Mouse (Mus musculus) lung, postnatal 36 days (tissue): Measurements from ENCODE around the gene Cdk4.
A peak's percentile ranks its signal among the peaks of the same experiment; 100 is the strongest.
"Not testable (repeated sequence)": the region's sequence is repeated elsewhere in the genome, so short reads cannot be mapped to it uniquely, and the experiment has no call there.

ENCODE experiments used
- DNase-seq: peaks from one replicate; pipeline ENCODE4 v3.0.0; 2022; ENCODE audit warnings: mixed read lengths

Cdk4 gene

GRCm38 (mm10) chr10:127058708-127059107 is 4.6 kb upstream of the Cdk4 start:
- DNase-seq, result no peak

- DNase-seq, result no peak
Observed at GRCm38 (mm10) chr10:127059174-127059967, 4.0 kb upstream of the Cdk4 start.

DNA sequence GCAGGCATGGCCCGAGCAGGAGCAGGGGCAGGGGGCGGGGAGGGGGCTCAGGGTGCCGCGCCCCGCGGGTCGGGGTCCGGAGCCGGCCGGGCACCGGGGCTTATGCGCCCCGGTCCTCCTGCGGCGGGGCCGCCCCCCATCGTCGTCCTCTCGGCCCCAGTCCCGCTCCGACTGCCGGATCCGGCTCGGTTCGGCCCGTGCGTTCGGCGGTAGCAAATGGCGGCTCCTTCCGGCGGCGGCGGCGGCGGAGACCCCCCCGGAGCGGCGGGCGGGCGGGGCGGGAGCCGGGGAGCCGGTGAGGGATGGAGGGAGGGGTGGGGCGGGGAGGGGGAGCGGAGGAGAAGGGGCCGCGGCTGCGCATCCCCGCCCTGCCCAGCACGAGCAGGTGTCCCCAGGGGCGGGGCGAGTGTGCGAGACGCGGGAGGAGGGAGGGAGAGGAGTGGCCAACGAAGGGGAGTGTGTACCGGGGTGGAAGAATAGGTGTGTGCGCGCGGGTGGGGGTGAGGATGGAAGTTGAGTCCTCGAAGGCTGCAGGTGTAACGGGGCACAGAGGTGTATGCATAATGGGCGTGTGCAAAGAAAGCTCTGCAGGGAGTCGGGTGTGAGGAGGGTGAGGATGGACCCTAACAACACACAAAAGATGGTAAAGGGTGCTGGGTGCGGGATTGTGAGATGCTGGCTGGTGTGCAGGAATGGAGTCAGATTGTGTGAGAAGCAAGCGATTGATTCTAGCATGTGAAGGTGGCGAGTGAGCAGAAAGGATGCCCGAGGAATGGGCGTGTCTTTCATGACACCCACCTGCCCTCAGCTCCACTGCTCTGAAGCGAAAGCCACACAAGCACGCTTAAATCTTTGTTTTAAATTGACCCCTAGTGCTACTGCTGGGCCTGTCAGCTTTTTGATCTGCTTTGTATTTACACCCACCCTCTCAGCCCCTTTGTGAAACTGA is 3.1 kb upstream of the Cdk4 start, which contains the start of gene March9:
March9 (minus strand) TSS at position 217 of the 949 bp plus-strand sequence.
- peak; percentile 86 for DNase-seq

- no peak for DNase-seq
Observed at GRCm38 (mm10) chr10:127061085-127061484, 2.2 kb upstream of the Cdk4 start.

DNA sequence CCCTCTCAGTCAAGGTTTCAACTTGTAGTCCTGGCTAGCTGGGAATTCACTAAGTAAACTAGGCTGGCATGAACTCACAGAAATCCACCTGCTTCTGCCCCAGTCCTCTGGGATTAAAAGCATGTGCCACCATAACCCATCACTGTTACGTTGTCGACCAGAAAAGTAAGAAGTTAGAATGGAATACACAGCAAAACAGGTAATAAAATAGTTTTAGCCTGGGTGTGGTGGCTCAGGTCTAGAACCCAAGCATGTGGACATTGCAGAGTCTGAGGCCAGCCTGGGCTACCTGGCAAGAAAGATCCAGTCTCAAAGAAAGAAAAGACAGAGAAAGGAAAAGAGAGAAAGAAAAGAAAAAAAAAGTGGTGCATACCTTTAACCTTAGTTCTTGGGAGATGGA is 1.8 kb upstream of the Cdk4 start:
- DNase-seq, result no peak

DNA sequence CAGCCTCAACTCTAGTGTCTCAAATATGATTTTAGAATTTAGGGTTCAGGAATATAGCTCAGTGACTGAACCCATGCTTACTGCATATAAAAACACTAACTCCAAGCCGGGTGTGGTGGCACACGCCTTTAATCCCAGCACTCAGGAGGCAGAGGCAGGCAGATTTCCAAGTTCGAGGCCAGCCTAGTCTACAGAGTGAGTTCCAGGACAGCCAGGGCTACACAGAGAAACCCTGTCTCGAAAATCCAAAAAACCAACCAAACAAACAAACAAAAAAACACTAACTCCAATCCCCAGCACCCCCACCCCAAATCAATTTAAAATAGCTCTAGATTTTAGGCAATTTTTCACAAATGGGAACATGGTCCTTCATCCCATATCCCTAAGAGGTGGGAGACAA is 1.2 kb upstream of the Cdk4 start:
- DNase-seq, result not testable (repeated sequence)

- DNase-seq, result peak; percentile 35
Observed at GRCm38 (mm10) chr10:127062503-127062902, 831 bp upstream of the Cdk4 start.

DNA sequence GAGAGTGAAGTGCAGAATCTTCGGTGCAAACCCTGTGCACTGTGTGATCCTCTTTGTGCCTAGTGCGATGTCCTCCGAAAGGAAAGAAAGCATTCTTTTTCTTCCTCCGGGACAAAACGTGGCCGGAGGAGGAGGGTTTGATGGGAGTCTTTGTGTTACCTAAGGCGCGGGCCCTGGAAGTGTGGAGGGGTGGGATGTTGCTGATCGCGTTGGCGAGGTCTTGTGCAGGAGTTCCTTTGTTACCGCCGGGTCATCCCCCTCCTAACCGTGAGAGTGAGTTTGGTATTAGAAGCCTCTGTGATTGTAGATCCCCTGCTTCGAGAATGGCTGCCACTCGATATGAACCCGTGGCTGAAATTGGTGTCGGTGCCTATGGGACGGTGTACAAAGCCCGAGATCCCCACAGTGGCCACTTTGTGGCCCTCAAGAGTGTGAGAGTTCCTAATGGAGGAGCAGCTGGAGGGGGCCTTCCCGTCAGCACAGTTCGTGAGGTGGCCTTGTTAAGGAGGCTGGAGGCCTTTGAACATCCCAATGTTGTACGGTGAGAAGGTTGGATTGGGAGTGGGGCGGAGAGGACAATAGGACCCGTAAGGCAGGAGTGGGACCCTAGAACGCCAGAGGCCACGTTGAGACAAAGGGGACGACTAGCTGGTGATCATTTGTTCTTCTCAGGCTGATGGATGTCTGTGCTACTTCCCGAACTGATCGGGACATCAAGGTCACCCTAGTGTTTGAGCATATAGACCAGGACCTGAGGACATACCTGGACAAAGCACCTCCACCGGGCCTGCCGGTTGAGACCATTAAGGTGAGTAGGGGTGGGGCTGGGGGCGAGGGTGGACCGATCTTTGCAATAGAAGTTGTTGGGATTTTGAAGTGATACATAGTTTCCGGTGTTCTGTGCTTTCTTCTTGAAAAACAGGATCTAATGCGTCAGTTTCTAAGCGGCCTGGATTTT is 858 bp downstream of the Cdk4 start:
- DNase-seq, result no peak

DNA sequence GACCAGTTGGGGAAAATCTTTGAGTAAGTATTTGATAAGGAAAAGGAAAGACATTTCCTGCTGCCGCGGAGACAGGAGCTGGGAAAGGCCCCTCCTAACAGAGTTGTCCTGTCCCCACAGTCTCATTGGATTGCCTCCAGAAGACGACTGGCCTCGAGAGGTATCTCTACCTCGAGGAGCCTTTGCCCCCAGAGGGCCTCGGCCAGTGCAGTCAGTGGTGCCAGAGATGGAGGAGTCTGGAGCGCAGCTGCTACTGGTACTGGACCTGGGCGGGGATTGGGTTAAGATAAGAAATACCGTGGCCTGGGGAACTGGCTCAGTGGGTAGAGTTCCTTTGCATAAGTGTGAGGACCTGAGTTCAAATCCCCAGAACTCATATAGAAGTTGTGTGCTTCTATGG is 2.6 kb downstream of the Cdk4 start:
- no peak for DNase-seq

- DNase-seq, result no peak
Observed at GRCm38 (mm10) chr10:127066519-127067018, 3.2 kb downstream of the Cdk4 start.

GRCm38 (mm10) chr10:127068360-127069038 is 5.2 kb downstream of the Cdk4 start:
- DNase-seq, result no peak

GRCm38 (mm10) chr10:127069281-127070189 is 6.2 kb downstream of the Cdk4 start:
- DNase-seq, result no peak

GRCm38 (mm10) chr10:127070190-127071121 is 7.1 kb downstream of the Cdk4 start, which contains the start of gene Tspan31:
Gene Tspan31, minus strand, starts transcription at chr10:127070264.
- DNase-seq, result peak; percentile 98

GRCm38 (mm10) chr10:127071203-127071602 is 7.9 kb downstream of the Cdk4 start:
- DNase-seq, result no peak

DNA sequence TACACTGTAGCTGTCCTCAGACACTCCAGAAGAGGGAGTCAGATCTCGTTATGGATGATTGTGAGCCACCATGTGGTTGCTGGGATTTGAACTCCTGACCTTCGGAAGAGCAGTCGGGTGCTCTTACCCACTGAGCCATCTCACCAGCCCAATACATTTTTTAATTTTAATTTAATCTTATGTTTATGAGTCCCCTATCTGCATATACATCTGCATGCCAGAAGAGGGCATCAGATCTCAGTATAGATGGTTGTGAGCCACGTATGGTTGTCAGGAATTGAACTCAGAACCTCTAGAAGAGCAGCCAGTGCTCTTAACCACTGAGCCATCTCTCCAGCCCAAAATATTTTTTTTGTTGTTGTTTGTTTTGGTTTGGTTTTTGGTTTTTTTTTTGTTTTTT is 8.9 kb downstream of the Cdk4 start:
- DNase-seq, result not testable (repeated sequence)

GRCm38 (mm10) chr10:127072969-127073368 is 9.6 kb downstream of the Cdk4 start:
- not testable (repeated sequence) for DNase-seq

GRCm38 (mm10) chr10:127073981-127074380 is 10.6 kb downstream of the Cdk4 start:
- DNase-seq, result no peak

DNA sequence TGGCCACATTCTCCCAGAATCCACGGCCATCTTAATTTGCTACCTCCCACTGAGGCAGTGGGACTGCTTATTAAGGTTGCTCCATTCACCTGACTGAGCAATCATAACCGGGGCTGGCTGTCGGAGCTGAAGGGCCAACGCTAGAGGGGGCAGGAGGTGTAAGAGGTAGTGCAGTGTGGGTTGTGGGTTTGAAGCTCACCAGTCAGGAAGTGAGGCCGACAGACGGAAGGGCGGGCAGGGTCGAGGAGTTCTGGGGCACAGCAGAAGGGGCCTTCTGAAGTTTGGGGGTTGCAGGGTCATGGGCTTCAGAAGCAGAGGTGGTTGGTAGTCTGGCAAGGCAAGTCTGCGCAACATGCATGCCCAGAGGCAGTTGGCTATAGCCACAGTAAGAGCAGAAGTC is 11.7 kb downstream of the Cdk4 start, which contains the start of gene Agap2:
Agap2 (plus strand) TSS at position 205 of the 400 bp plus-strand sequence.
- DNase-seq, result peak; percentile 68

DNA sequence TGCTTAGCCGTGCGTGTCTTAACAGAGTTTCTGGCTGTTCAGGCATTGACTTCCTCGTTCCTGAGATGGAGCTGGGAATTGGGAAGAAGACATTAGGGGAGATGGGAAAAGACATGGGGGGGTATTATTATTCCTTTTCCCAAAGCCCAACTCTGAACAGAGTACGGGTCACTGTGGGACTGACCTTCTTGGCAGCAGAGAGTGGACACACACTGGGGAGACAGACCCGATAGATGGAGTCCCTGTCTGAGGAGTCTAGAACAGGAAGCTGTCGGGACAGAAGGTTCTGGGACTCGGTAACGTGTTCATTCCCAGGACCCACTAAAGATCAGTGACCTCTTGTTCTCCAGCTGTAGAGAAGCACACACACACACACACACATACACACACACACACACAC is 12.3 kb downstream of the Cdk4 start:
- DNase-seq, result no peak
